Mouse (Mus musculus) urinary bladder, postnatal 36 days (tissue): ENCODE data around the gene Akap6.

Experiments
- DNase-seq, 2 experiments: peaks; one replicate each; pipeline ENCODE4 v3.0.0; 2022; ENCODE audit warnings: low spot score in 2 of 2, mixed read lengths in 1 of 2

Akap6 gene

GRCm38 (mm10) chr12:53032762-53033161, 333.6 kb downstream of the Akap6 start:
- peak in 1 of 2 experiments; percentile 1 for DNase-seq

GRCm38 (mm10) chr12:53033404-53033913, 334.3 kb downstream of the Akap6 start:
- DNase-seq: peak in 1 of 2 experiments; percentile 8

GRCm38 (mm10) chr12:53040634-53041033, 341.5 kb downstream of the Akap6 start:
- no peak for DNase-seq

GRCm38 (mm10) chr12:53042739-53043138, 343.6 kb downstream of the Akap6 start:
- DNase-seq: peak in 1 of 2 experiments; percentile 4

- no peak for DNase-seq
These were observed 358.4 kb downstream of the Akap6 start for GRCm38 (mm10) chr12:53057606-53058005.

GRCm38 (mm10) chr12:53060903-53061302, 361.7 kb downstream of the Akap6 start:
- no peak for DNase-seq

- DNase-seq: no peak
These were observed 362.4 kb downstream of the Akap6 start for GRCm38 (mm10) chr12:53061466-53062124.

- no peak for DNase-seq
These were observed 363.8 kb downstream of the Akap6 start for GRCm38 (mm10) chr12:53063003-53063402.

- no peak for DNase-seq
These were observed 365.1 kb downstream of the Akap6 start for GRCm38 (mm10) chr12:53064241-53064760.

GRCm38 (mm10) chr12:53065031-53065785, 366.0 kb downstream of the Akap6 start:
- DNase-seq: no peak

GRCm38 (mm10) chr12:53066321-53066720, 367.1 kb downstream of the Akap6 start:
- no peak for DNase-seq

GRCm38 (mm10) chr12:53070907-53071306, 371.7 kb downstream of the Akap6 start:
- DNase-seq: no peak

- DNase-seq: no peak
These were observed 377.6 kb downstream of the Akap6 start for GRCm38 (mm10) chr12:53076595-53077400.

GRCm38 (mm10) chr12:53085789-53086188, 386.6 kb downstream of the Akap6 start:
- DNase-seq: no peak

- no peak for DNase-seq
These were observed 413.1 kb downstream of the Akap6 start for GRCm38 (mm10) chr12:53112276-53112675.

GRCm38 (mm10) chr12:53119352-53119751, 420.2 kb downstream of the Akap6 start:
- no peak for DNase-seq

GRCm38 (mm10) chr12:53124131-53124530, 424.9 kb downstream of the Akap6 start:
- no peak for DNase-seq

- DNase-seq: no peak
These were observed 425.5 kb downstream of the Akap6 start for GRCm38 (mm10) chr12:53124696-53125095.

- DNase-seq: no peak
These were observed 426.1 kb downstream of the Akap6 start for GRCm38 (mm10) chr12:53125286-53125685.

GRCm38 (mm10) chr12:53134196-53134595, 435.0 kb downstream of the Akap6 start:
- DNase-seq: no peak

- DNase-seq: no peak
These were observed 438.1 kb downstream of the Akap6 start for GRCm38 (mm10) chr12:53137331-53137730.
